Mouse (Mus musculus) cortical plate, adult 2 months (tissue): ENCODE results near the gene Fam8a1. TPM values are rescaled to one million over a fixed set of nuclear protein-coding genes. Genes with fewer than 3 reads are reported as not detected.

Source experiments
- H3K27ac ChIP-seq: fragments of 200-500 bp; 2 replicates; pipeline ENCODE4 v1.5.1; 2012; ENCODE audit warnings: low read length, control low read depth, inconsistent platforms; ENCODE audit not compliant: insufficient read depth
- H3K4me1 ChIP-seq: fragments of 200-500 bp; 2 replicates; pipeline ENCODE4 v1.6.1; 2011; ENCODE audit warnings: low read length; ENCODE audit not compliant: control insufficient read depth, insufficient read depth
- H3K4me3 ChIP-seq: fragments of 200-500 bp; 2 replicates; pipeline ENCODE4 v1.5.1; 2011; ENCODE audit warnings: mild to moderate bottlenecking, low read length, control low read depth; ENCODE audit not compliant: insufficient read depth
- CTCF ChIP-seq: fragments of 200-500 bp; IDR thresholded peaks from 2 replicates; pipeline ENCODE4 v1.5.1; 2011; ENCODE audit warnings: mild to moderate bottlenecking, control low read depth, low read length; ENCODE audit not compliant: insufficient read depth; ENCODE audit errors: extremely low read depth
- POLR2A ChIP-seq: fragments of 200-500 bp; IDR thresholded peaks from 2 replicates; pipeline ENCODE4 v1.6.1; 2011; ENCODE audit warnings: mild to moderate bottlenecking, low read length, control low read depth; ENCODE audit not compliant: insufficient read depth; ENCODE audit errors: extremely low read depth
- polyA plus RNA-seq: library from polyadenylated mRNA; depleted of rRNA; stranded (reverse); fragments of >200 nt; gene quantifications from 2 replicates; pipeline ENCODE4 v1.2.3, GENCODE M21; 2012; rRNA removed

Fam8a1 gene
- polyA plus RNA-seq: 45.6 and 46.1 TPM in 2 replicates

DNA sequence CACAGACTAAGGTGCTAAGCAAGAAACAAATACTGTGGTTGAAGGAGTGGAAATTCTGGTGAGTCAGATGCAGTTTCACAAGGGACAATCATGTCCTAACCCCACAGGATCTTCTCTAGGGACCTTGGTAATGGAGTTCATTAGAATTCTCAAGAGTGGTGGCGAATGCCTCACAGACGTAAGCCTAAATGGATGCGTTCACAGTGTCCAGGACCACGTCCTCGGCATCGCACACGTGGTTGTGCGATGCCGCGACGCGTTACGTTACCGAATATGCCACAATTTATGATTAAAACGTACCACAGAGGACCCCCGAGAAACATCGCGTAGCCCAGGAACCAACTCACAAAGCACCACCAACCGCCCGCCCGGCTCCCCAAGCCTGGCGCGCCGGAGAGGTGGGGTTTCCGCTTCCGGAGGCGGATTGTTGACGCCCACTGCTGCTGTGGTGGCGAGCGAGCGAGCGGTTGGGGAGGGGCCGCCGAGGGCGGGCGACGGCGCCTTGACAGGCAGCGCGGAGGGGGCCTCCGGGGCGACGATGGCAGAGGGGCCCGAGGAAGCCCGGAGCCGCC, at the start of gene Fam8a1:
Gene Fam8a1, plus strand, starts transcription at position 475 of the 572 bp plus-strand sequence.
- Histone ChIP-seq H3K27ac (peak within 1 kb of the TSS; percentile 76), H3K4me3 (peak within 1 kb of the TSS; percentile 52), H3K4me1 (no peaks in the 10 kb centered on the region)
- peak; percentile 40; the same call in 1 of the 2 replicates for TF ChIP-seq POLR2A
- TF ChIP-seq CTCF: no peak

DNA sequence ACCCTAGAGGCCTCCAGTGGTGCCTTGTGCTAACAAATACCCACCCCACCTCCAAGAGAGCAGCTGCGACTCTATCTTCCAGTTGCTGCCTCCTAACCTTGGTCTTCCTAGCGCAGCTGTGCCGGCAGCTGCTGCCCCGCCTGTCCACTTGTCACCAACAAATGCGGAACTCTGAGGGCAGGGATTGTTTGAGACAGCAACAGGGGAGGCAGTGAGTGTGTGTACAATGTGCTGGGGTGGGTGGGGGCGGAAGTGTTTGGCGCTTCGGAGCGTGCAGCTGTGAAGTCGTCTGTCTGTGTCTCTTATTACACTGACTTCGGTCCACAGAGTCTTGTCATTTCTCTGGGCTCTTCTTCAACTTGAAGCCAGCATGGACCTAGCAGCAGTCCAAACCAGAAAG, 49.7 kb upstream of the Fam8a1 start:
- Histone ChIP-seq H3K4me1 (no peaks in the 10 kb centered on the region), H3K27ac (no peak overlapping the region), H3K4me3 (no peak overlapping the region)
- TF ChIP-seq POLR2A (no peak), CTCF (no peak)

DNA sequence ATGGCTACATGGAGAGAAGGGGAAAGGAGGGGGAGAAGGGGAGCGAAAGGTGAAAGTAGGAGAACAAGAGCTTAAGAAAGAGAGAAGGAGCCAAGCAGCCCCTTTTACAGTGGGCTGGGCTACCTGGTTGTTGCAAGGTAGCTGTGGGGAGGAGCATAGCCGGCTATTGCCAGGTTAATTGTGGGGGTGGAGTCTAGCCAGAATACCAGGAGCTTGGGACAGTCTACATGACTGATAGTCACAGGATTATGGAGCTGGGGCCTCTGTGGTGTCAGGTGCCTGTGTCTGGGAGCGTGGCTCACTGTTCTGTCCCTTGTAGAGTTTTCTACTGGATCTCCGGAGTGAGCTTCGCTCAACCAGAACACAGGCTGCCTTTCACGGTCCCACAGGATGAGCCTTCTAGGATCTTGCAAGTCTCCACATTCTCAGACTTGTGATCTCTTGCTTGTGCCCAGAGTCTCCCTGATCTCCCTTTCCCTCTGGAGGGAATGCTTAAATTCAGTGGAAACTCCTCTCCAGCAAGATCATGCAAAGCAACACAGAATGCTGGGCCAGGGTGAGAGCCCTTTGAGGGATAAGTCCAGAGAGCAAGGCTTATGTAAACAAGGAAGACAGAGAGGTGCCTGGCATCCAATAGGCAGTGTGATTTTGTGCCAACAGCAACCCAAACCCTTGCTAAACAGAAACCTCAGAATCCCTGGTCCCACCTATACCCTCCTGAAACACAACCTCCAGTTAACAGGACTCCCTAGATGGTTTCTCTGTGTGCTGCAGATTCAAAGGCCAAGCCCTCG, 48.2 kb upstream of the Fam8a1 start:
- TF ChIP-seq CTCF: no peak
- no peak for TF ChIP-seq POLR2A
- Histone ChIP-seq H3K4me3 (no peak overlapping the region), H3K27ac (no peak overlapping the region), H3K4me1 (no peaks in the 10 kb centered on the region)

DNA sequence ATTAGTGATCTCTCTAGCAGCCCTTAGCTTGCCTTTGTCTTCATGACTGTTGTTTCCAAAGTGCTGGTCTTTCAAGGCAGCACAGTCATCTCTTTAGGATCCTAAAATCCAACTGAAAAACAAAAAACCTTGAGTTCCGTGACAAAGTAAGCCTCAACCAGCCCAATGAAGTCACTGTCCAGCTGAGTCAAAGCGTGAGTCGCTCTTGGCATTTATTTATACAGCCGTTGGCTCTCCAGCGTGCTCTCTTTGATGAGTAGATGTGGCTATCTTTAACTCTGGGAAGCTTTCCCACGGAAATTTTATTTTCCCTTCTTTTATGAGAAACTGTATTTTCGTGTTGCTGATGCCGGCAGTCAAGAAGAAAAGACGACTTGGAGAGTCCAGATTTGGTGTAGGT, 42.7 kb upstream of the Fam8a1 start:
- Histone ChIP-seq H3K4me3 (no peak overlapping the region), H3K27ac (no peak overlapping the region), H3K4me1 (peaks cover 1% of the 10 kb centered on the region; the same call in 1 of the 2 replicates)
- no peak for TF ChIP-seq CTCF
- no peak for TF ChIP-seq POLR2A

DNA sequence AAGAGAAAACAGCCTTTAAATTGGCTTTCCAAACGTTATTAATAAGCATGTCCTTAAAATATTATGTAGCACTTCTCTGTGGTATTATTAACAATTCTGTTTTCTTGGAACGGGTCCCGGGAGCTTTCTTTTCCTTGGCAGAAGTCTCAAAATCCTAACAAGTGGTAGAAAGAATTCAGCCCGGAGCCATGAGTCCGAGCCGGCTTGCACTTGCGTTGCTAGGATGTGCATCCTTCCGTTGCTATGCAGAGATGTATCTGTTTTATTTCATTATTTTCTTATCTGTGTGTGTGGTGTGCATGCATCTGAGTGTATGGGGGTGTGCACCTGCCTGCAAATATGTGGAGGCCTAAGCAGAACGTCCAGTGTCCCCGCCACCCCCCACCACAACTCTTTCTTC, 41.5 kb upstream of the Fam8a1 start:
- TF ChIP-seq CTCF (no peak), POLR2A (no peak)
- Histone ChIP-seq H3K27ac (no peak overlapping the region), H3K4me1 (peaks cover 3% of the 10 kb centered on the region; the same call in 1 of the 2 replicates), H3K4me3 (no peak overlapping the region)

DNA sequence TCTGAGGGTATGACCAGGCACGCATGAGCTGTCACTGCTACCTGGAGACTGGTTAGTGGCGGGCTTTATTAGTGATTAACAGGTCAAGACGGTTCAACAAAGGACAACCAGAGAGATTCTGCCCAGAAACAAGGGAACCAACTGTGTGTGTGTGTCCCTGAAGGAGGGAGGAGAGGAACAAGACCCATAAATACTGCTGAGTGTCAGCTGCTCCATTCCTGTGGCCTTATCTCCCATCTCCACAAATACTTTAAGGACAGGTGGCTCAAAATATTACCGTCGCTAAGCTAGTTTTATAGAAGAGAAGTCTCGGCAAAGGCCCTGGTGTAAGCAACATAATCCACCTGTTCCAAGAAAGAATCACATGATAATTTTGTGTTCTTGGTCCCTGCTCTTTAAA, 39.9 kb upstream of the Fam8a1 start:
- no peak for TF ChIP-seq POLR2A
- no peak for TF ChIP-seq CTCF
- H3K4me3 ChIP-seq: no peak overlapping the region
- H3K27ac ChIP-seq: no peak overlapping the region
- peaks cover 9% of the 10 kb centered on the region for H3K4me1 ChIP-seq

DNA sequence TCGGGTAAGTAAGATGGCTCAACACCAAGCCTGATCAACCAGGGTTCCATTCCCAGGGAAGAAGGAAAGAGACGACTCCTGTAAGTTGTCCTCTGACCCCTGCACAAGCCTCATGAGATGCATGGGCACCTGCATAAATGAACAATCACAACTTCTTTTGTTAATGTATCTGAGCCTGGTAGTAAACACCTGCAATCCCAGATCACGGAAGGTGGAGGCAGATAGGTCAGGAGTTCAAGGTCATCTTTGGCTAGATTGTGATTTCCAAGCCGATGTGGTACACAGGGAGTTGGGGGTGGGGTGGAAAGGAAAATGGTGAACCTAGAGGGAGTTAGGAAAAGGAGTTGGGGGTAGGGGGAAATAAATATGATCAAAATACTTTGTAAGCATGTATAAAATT, 36.5 kb upstream of the Fam8a1 start:
- Histone ChIP-seq H3K4me1 (peaks cover 9% of the 10 kb centered on the region), H3K27ac (no peak overlapping the region)
- TF ChIP-seq POLR2A: no peak
- TF ChIP-seq CTCF: no peak

DNA sequence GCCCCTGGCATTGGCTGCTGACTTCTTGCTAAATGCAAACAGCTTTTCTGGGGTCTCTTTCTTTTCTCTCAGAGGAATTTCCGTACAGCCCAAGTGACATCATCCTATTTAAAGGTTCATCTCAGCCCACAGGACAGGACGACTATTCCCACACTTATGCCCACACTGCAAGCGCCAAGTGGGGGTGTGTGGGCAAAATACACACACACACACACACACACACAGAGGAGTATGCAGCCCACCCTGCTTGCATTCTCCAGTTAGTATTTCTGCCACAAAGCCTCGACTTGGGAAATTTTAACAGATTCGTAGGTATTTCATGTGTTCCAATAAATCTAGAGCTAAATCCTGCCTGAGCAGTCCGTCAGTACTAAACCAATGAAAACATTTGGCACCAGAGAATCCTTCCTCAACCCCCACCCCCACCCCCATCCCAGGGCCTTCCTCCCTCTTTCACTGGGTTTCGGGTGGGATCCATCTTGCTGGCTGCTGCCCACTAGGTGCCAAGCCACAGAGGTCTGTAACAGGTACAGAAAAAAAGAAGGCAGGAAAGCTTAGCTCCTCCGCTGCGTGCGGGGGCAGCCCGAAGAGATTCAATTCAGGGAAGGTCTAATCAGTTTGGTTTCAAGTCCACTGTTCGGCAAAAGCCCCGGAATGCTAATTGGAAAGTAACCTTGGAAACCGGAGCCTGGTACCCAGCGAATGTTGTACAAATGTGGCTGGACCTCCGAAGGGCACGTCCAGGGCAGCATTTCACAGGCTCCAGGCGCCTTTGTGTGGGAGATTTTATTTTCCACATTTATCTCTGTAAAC, 35.8 kb upstream of the Fam8a1 start:
- Histone ChIP-seq H3K27ac (peak overlapping the region; percentile 68), H3K4me1 (peaks cover 7% of the 10 kb centered on the region), H3K4me3 (no peak overlapping the region)
- TF ChIP-seq POLR2A (no peak), CTCF (no peak)

More for the DNA sequence above, 36.5 kb upstream of the Fam8a1 start:
- no peak overlapping the region for H3K4me3 ChIP-seq

DNA sequence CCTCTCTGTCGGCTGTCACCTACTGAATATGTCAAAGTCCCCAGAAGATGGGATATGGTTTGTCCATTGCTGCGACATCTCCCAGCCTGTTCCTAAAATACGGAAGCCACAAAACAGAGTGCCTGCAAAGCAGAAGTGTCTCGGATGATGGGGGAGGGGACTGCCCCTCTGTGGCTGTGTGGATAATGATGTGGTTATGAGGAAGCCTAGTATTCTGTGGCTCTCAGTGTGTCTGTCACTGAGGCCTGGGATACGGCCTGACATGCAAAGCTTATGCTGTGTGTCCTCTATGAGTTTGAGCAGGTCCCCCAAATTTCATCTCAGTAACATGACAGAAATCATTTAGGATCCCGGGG, 35.2 kb upstream of the Fam8a1 start:
- no peak for TF ChIP-seq CTCF
- no peak for TF ChIP-seq POLR2A
- peaks cover 7% of the 10 kb centered on the region for H3K4me1 ChIP-seq
- no peak overlapping the region for H3K4me3 ChIP-seq
- H3K27ac ChIP-seq: peak overlapping the region; percentile 63
